Mouse (Mus musculus): ENCODE results near the gene Zc3h12d. TPM values are rescaled to one million over a fixed set of nuclear protein-coding genes. Genes with fewer than 3 reads are reported as not detected.

Zc3h12d gene
- total RNA-seq, 2 experiments from 2014 or later, result 1.0 to 1.5 TPM

GRCm38 (mm10) chr10:7837446-7837845, 5.2 kb downstream of the Zc3h12d start:
- no peak for ATAC-seq (replicated peaks; ENCODE audit: low FRiP score, poor library complexity, severe bottlenecking)

GRCm38 (mm10) chr10:7838036-7838435, 5.8 kb downstream of the Zc3h12d start:
- no peak for ATAC-seq (replicated peaks; ENCODE audit: low FRiP score, poor library complexity, severe bottlenecking)

DNA sequence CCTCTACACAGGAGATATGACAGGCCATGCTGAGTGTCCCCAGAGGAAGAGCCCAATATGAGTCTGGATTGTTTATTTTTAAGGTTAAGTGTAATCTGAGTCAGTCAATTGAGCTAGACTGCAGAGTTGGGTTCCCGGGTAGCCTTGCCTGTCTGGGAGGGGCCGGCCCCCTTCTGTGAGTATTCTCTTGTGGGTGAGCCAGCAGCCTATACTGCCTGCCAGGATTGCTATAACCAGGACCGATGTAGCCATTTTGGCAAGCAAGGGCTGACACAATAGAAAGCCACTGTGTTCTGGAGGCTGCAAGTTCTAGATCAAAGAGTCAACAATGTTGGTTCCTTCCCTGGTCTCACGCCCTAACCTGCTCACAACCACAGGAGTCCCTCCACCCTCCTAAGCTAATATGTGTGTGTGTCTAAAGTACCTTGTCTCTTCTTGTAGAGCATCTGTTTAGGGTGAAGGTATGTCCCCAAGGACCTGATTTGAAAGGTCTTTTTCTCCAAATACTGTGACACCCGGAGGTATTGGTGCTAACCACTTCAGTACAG, 6.7 kb downstream of the Zc3h12d start:
- no peak for ATAC-seq (replicated peaks; ENCODE audit: low FRiP score, poor library complexity, severe bottlenecking)

DNA sequence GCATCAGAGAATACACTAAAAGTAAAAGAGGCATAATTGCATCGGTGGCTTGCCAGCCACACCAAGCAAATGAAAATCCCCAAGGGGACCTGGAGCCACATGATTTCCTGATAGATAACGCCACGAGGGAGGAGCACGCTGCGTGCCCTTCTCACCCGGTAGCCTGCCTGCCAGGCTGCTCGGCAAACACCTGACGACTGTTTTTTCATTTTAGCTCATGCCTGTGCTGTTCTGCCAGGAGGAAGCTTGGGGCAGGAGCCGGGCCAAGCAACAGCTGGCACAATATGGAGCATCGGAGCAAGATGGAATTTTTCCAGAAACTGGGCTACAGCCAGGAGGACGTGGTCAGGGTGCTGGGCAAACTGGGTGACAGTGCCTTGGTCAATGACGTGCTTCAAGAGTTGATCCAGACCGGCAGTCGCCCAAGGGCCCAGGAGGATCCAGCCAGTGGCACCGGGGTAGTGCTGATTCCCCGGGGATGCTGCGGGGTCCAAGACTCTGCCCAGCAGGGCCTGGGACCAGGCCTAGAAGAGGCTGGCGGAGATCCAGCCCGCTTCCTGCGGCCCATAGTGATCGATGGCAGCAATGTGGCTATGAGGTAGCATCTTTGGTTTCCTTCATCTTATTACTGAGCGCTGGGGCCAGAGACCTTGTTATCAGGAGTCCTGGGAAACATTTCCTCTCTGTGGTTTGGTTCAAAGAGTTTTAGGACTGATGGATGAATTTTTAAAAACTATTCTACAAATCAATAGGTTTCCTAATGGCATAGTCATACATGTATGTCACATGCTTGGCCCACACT, 7.5 kb downstream of the Zc3h12d start:
- no peak for ATAC-seq (replicated peaks; ENCODE audit: low FRiP score, poor library complexity, severe bottlenecking)

GRCm38 (mm10) chr10:7840353-7840733, 8.1 kb downstream of the Zc3h12d start:
- no peak for ATAC-seq (replicated peaks; ENCODE audit: low FRiP score, poor library complexity, severe bottlenecking)

DNA sequence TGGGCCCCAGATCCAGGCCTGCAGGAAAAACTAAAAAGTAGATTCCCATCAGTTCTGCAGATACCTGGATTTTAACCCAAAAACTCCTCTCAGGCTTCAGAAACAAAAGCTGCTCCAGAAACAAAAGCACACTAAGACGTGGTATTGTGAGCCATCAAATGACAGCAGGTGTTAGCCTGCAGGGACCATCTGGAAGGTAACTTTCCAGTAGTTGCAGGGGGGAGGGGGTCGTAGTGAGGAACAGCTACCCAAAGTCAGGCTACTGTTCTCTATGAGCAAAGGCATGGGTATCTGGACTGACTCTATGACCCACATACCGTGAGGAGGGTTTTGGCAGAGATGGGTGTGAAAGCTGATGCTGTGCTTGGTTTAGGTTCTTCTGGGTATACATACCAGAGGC, 8.5 kb downstream of the Zc3h12d start:
- no peak for ATAC-seq (replicated peaks; ENCODE audit: low FRiP score, poor library complexity, severe bottlenecking)

GRCm38 (mm10) chr10:7841571-7842080, 9.4 kb downstream of the Zc3h12d start:
- ATAC-seq (replicated peaks; ENCODE audit: low FRiP score, poor library complexity, severe bottlenecking), result no peak

DNA sequence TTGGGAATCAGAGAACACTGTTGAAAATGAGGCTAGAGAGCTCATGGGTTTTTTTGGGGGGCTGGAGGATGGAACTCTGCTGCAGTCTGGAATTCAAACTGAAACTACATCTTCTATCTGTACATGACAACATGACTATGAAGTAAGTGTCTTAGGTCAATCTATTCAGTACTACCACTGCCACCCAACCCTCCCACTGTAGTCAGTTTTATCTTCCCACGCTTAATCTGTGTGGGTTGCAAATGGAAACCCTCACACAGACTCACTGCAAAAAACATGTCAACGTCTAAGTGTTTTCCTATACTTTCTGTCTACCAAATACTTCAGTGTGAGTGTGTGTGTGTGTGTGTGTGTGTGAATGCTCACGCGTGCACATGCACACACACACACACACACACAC, 10.9 kb downstream of the Zc3h12d start:
- no peak for ATAC-seq (replicated peaks; ENCODE audit: low FRiP score, poor library complexity, severe bottlenecking)

DNA sequence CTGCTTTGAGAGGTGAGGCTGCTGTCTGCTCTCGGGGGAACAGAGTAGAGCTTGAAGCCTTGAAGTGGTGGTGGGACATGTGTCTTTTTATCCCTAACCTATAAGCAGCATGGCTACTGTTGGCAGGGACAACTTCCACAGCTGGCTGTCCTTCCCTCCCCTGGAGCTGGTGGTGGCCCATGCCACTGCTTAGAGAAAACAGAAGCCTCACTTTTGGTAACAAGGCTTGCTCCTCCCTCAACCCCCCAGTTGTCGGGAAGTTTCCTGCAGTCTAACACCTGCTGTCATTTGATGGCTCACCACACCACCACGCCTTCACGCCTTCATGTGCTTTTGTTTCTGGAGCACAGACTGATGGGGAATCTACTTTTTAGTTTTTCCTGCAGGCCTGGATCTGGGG, 11.9 kb downstream of the Zc3h12d start:
- no peak for ATAC-seq (replicated peaks; ENCODE audit: low FRiP score, poor library complexity, severe bottlenecking)

DNA sequence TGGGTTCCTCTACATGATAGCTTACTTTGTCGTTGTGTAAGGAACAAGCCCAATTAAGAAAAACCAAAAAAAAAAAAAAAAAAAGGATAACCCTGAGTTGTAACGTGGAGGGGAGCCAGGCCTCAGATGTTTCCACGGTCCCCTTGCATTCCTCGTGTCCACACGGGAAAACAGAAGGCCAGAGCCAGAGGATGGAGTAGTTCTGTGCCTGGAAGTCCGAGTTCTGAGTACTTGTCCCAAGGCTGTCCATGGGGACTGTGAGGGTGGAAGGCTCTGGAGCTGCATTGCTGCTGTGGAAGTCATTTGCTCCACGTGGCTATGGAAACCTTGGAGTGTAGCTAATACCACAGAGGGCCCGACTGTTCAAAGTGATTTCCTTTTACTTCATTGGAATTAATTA, 12.9 kb downstream of the Zc3h12d start:
- no peak for ATAC-seq (replicated peaks; ENCODE audit: low FRiP score, poor library complexity, severe bottlenecking)

DNA sequence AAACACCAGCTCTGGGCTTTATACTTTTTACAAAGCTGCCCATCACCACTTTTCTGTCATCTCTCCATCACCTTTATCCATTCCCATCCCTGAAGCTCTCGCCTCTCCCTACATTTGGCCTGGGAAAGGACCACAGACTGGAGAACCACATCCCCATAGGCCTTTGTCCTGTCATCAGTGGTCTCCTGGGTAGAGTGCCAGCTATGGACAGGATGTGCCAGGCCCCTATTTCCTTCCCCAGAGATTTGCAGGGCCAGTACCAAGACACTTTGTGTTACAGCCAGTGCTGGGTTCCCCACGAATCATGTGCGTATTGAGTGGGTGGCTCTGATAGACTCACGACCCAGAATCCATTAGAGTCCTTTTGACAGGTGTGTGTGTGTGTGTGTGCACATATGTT, 13.7 kb downstream of the Zc3h12d start:
- no peak for ATAC-seq (replicated peaks; ENCODE audit: low FRiP score, poor library complexity, severe bottlenecking)

- ATAC-seq (replicated peaks; ENCODE audit: low FRiP score, poor library complexity, severe bottlenecking), result no peak
Measured at GRCm38 (mm10) chr10:7847166-7847605, 14.9 kb downstream of the Zc3h12d start.

- no peak for ATAC-seq (replicated peaks; ENCODE audit: low FRiP score, poor library complexity, severe bottlenecking)
Measured at GRCm38 (mm10) chr10:7851891-7852290, 19.6 kb downstream of the Zc3h12d start.

- no peak for ATAC-seq (replicated peaks; ENCODE audit: low FRiP score, poor library complexity, severe bottlenecking)
Measured at GRCm38 (mm10) chr10:7860494-7860893, 28.2 kb downstream of the Zc3h12d start.

- no peak for ATAC-seq (replicated peaks; ENCODE audit: low FRiP score, poor library complexity, severe bottlenecking)
Measured at GRCm38 (mm10) chr10:7861259-7861936, 29.1 kb downstream of the Zc3h12d start.

- no peak for ATAC-seq (replicated peaks; ENCODE audit: low FRiP score, poor library complexity, severe bottlenecking)
Measured at GRCm38 (mm10) chr10:7861937-7862657, 29.8 kb downstream of the Zc3h12d start.

- no peak for ATAC-seq (replicated peaks; ENCODE audit: low FRiP score, poor library complexity, severe bottlenecking)
Measured at GRCm38 (mm10) chr10:7863411-7863810, 31.1 kb downstream of the Zc3h12d start.

- no peak for ATAC-seq (replicated peaks; ENCODE audit: low FRiP score, poor library complexity, severe bottlenecking)
Measured at GRCm38 (mm10) chr10:7864184-7864583, 31.9 kb downstream of the Zc3h12d start.

DNA sequence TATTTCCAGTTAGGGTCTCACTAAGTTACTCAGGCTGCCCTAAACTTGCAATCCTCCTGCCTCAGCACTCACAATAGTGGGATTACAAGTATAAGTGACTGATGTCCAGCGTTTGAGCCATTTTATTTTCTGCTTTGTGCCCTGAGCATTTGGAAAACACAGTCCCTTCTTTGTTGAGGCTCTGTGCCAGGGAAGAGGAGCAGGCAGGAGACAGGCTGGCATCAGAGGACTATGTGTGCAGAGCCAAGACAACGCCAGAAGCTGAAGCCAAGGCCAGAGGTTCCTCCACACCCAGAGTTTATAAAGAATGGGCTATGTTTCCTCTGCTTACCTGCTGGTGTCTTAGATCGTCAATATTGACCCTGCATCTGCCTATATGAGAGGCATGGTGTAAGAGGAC, 32.5 kb downstream of the Zc3h12d start:
- no peak for ATAC-seq (replicated peaks; ENCODE audit: low FRiP score, poor library complexity, severe bottlenecking)
